Mouse (Mus musculus) right cerebral cortex, postnatal 36 days (tissue): ENCODE measurements around the gene Alpi.

Experiments
- DNase-seq, 2 experiments: peaks; one replicate each; pipeline ENCODE4 v3.0.0; 2022; ENCODE audit warnings: low spot score in 2 of 2, mixed read lengths in 1 of 2

Gene Alpi

DNA sequence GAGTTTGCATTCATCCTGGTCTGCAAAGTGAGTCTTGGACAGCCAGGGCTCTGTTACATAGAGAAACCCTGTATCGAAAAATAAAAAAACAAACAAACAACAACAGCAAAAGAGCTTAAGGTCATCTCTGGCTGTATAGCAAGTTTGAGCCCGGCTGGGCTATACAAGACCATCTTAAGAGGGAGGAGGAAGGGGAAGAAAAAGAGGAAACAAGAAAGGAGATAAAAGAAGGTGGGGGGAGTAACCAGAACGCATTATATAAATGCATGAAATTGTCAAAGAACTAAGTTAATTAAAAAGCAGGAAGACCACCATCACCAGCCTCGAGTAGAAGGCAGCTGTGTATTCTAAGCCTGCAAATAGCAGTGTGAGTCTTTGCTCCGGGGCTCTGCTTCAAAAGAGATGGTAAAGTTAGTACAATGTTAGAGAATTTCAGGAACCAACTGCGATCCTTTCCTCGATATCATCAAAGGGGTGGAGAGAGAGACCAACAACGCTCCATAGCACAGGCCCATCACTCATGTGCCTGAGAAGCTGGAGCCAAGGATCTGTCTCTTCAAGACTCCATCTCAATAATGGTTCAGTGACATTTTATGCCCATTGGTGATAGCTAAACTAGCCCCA, 42.3 kb downstream of the Alpi start:
- DNase-seq, result no peak

GRCm38 (mm10) chr1:87057075-87057474, 44.3 kb downstream of the Alpi start:
- DNase-seq, result no peak

DNA sequence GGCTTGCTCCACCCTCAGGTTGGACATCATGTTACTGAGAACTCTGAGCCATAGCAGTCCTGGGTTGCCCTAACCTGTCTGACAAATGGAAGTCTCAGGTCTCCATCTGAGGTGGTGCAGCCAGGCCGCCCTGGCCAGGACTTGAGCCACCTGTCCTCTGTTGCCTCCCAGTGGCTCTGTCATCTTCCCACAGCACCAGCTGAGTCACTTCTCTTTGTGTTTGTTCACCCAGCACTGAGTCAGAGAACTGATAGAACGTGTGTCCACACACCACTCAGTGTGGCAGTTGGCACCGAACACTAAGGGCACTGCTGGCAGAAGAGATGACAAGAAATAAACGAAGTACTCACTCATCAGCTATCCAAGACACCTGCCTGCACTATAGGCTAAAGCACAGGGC, 50.0 kb downstream of the Alpi start:
- DNase-seq, result no peak

DNA sequence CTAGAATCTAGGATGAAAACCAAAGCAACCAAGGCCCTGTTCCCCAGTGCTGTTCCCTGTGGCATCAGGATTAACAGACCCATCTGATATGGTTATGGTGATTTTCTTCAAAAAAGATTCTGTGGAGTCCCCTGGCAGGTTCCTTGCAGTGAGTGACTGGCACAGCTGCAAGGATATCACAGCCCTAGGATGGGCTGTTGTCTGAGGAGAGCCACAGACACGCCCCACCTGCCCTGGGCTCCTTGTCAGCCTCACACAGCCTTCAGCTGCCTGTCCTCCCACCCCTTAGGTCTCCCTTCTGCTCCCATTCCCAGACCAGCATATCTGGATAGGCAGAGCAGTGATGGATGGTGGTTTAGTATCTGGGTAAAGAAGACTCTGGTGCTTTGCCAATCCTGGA, 50.7 kb downstream of the Alpi start:
- DNase-seq, result no peak

DNA sequence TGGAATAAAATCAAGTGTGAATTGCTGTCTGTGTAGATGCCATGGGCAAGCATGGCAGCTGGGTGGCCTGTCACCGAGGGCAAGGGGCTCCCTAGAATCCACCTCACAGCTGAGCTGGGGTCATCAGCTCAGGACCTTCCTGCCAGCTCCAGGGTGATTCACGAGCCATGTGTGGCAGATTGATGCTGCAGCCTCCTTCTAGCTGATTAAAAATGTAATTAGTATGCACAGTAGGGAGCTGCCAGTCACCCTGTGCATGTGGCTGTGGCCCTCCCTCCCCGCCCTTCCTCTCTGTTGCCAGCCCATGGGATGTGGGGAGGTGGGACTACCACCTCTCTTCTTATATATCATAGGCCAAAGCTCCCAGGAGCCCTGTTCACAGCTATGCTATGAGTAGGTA, 51.3 kb downstream of the Alpi start:
- no peak for DNase-seq
